Comparison of ENCODE assay signal across 8 mouse cellular contexts in genomic region chr17:45723732-45724573, GRCm38 (mm10). TPM values are rescaled to one million over a fixed set of nuclear protein-coding genes. Genes with fewer than 3 reads are reported as not detected.
DNase-seq lines count a peak whose midpoint lies in the region; ATAC-seq and TF ChIP-seq lines count a peak whose summit lies in the region.

No protein-coding gene starts in this region.

- H3K9me3 ChIP-seq in E14TG2a.4 (ENCODE audit: low read length) = no peaks in the 10 kb centered on the region
- H3K9me3 ChIP-seq in heart, embryonic 16.5 days (replicated peaks; ENCODE audit: control insufficient read depth, low read length) = no peaks in the 10 kb centered on the region

- TF ChIP-seq CTCF in E14TG2a.4 (conservative IDR thresholded peaks at IDR 0.05; ENCODE audit: low read length) = peak; percentile 100
- TF ChIP-seq CTCF in lung, adult 2 months (IDR thresholded peaks at IDR 0.05; ENCODE audit: insufficient read depth, low read length) = peak; percentile 99

- TF ChIP-seq POLR2A in lung, adult 2 months (IDR thresholded peaks at IDR 0.05; ENCODE audit: borderline replicate concordance, extremely low read depth, low read depth, low read length) = no peak

- H3K36me3 ChIP-seq in E14TG2a.4 (ENCODE audit: insufficient read depth, low read length) = no peaks in the 10 kb centered on the region
- H3K36me3 ChIP-seq in heart, embryonic 16.5 days (ENCODE audit: control insufficient read depth, insufficient read depth) = no peaks in the 10 kb centered on the region

- H3K27me3 ChIP-seq in E14TG2a.4 (ENCODE audit: insufficient read depth, low read length) = peaks cover 35% of the 10 kb centered on the region
- no peaks in the 10 kb centered on the region for H3K27me3 ChIP-seq in heart, embryonic 16.5 days (ENCODE audit: control insufficient read depth, insufficient read depth, low read length)

- peak overlapping the region; percentile 85 for H3K4me2 ChIP-seq in heart, embryonic 16.5 days (ENCODE audit: low read depth, low read length)

- 0 out of 2 replicates have a peak, but pooled peaks have one; percentile 60 for ATAC-seq in erythroblast, adult 5-6 weeks (replicated peaks; ENCODE audit: low FRiP score, poor library complexity, severe bottlenecking)
- ATAC-seq in heart, embryonic 16.5 days (replicated peaks; ENCODE audit: extremely low read depth, insufficient read depth, low FRiP score) = peak; percentile 38; the same call in 1 of the 2 replicates
- ATAC-seq in neutrophil, adult 5-6 weeks (ENCODE audit: extremely low read depth, insufficient number of reproducible peaks, low FRiP score, poor library complexity, severe bottlenecking) = peak; percentile 67; the same call in 1 of the 2 replicates

- H3K4me1 ChIP-seq in E14TG2a.4 (replicated peaks; ENCODE audit: low read depth, low read length) = peaks cover 54% of the 10 kb centered on the region
- peaks cover 13% of the 10 kb centered on the region for H3K4me1 ChIP-seq in heart, embryonic 16.5 days (ENCODE audit: control insufficient read depth, insufficient read depth, low read length)
- H3K4me1 ChIP-seq in lung, adult 2 months (ENCODE audit: control insufficient read depth, insufficient read depth, low read length) = peaks cover 4% of the 10 kb centered on the region

- DNase-seq in brain, embryonic 18.5 days (ENCODE audit: low read depth, low spot score) = peak; percentile 71
- peak; percentile 80 to 90 for DNase-seq in kidney, postnatal 25 days
- DNase-seq in lung, adult 2 months = peak; percentile 85
- peak; percentile 81 for DNase-seq in thymus, postnatal 0 days (ENCODE audit: low spot score)

- peak overlapping the region; percentile 86 for H3K27ac ChIP-seq in heart, embryonic 16.5 days (ENCODE audit: low read length)

- peak overlapping the region; percentile 85 for H3K9ac ChIP-seq in heart, embryonic 16.5 days (ENCODE audit: low read length)

- peak overlapping the region; percentile 69 for H3K4me3 ChIP-seq in E14TG2a.4 (replicated peaks; ENCODE audit: low read length)
- H3K4me3 ChIP-seq in heart, embryonic 16.5 days (ENCODE audit: low read length) = peak overlapping the region; percentile 57
- peak overlapping the region; percentile 74 for H3K4me3 ChIP-seq in lung, adult 2 months (replicated peaks; ENCODE audit: extremely low read depth, low read depth, low read length)

- 5% methylated on average over 25 of the region's 25 CpGs for WGBS in heart, embryonic 16.5 days
- WGBS in lung, adult 2 months = 4% methylated on average over 25 of the region's 25 CpGs

RNA-seq across cellular contexts. Expression of gene 1600014C23Rik, which starts 9.7 kb away (rescaled TPM):
- not detected in 2 replicates for total RNA-seq in erythroblast, adult 5-6 weeks (2015; ENCODE audit: low replicate concordance)
- not detected in 2 replicates for total RNA-seq in erythroblast, adult 5-6 weeks (2017; ENCODE audit: low replicate concordance)
- 0.54 and 1.4 TPM in 2 replicates for polyA plus RNA-seq in heart, embryonic 16.5 days (2015; fragmentation: Nextera tagmentation; extraction: Ambion mirVana)
- not detected in 2 replicates for polyA plus RNA-seq in lung, adult 2 months (2012; rRNA removed)
- not detected in 2 replicates for total RNA-seq in neutrophil, adult 5-6 weeks (2017)
- polyA plus RNA-seq in thymus, postnatal 0 days (2015; fragmentation: Nextera tagmentation; extraction: Ambion mirVana) = not detected in 2 replicates

RNA-seq across cellular contexts. Expression of gene Tmem63b, which starts 37.2 kb away (rescaled TPM):
- 2.5 and 5.2 TPM in 2 replicates for total RNA-seq in erythroblast, adult 5-6 weeks (2015; ENCODE audit: low replicate concordance)
- total RNA-seq in erythroblast, adult 5-6 weeks (2017; ENCODE audit: low replicate concordance) = 0.43 and 3.9 TPM in 2 replicates
- 40.4 and 47.6 TPM in 2 replicates for polyA plus RNA-seq in heart, embryonic 16.5 days (2015; fragmentation: Nextera tagmentation; extraction: Ambion mirVana)
- polyA plus RNA-seq in lung, adult 2 months (2012; rRNA removed) = 163 and 173 TPM in 2 replicates
- total RNA-seq in neutrophil, adult 5-6 weeks (2017) = 21.2 and 22.0 TPM in 2 replicates
- 16.6 and 18.6 TPM in 2 replicates for polyA plus RNA-seq in thymus, postnatal 0 days (2015; fragmentation: Nextera tagmentation; extraction: Ambion mirVana)

RNA-seq across cellular contexts. Expression of gene Mrpl14, which starts 37.8 kb away (rescaled TPM):
- 7.3 and 12.5 TPM in 2 replicates for total RNA-seq in erythroblast, adult 5-6 weeks (2015; ENCODE audit: low replicate concordance)
- total RNA-seq in erythroblast, adult 5-6 weeks (2017; ENCODE audit: low replicate concordance) = 3.4 and 12.0 TPM in 2 replicates
- 137 and 143 TPM in 2 replicates for polyA plus RNA-seq in heart, embryonic 16.5 days (2015; fragmentation: Nextera tagmentation; extraction: Ambion mirVana)
- 131 and 171 TPM in 2 replicates for polyA plus RNA-seq in lung, adult 2 months (2012; rRNA removed)
- 6.4 and 11.4 TPM in 2 replicates for total RNA-seq in neutrophil, adult 5-6 weeks (2017)
- 174 and 197 TPM in 2 replicates for polyA plus RNA-seq in thymus, postnatal 0 days (2015; fragmentation: Nextera tagmentation; extraction: Ambion mirVana)

Comparison
In these comparisons a context has a peak if more than half of its experiments do, and no peak if none do; other contexts are left out.
1. Peak in every context shown above with its lines: DNase-seq, ATAC-seq, H3K4me3 ChIP-seq and H3K27ac ChIP-seq.